Mouse (Mus musculus) urinary bladder, adult 2 months (tissue): ENCODE measurements around the gene 4931440F15Rik. TPM values are rescaled to one million over a fixed set of nuclear protein-coding genes. Genes with fewer than 3 reads are reported as not detected.

Source experiments
- DNase-seq: peaks from one replicate; pipeline ENCODE4 v3.0.0; 2022; ENCODE audit warnings: low spot score
- polyA plus RNA-seq: library from polyadenylated mRNA; depleted of rRNA; stranded (reverse); fragments of >200 nt; gene quantifications from 2 replicates; pipeline ENCODE4 v1.2.3, GENCODE M21; 2012; rRNA removed

4931440F15Rik gene
- polyA plus RNA-seq, 1 experiment: 0.04 TPM

GRCm38 (mm10) chr11:29801432-29802427 lies 23.7 kb downstream of the 4931440F15Rik start:
- no peak for DNase-seq

GRCm38 (mm10) chr11:29799839-29800238 lies 25.6 kb downstream of the 4931440F15Rik start:
- no peak for DNase-seq

GRCm38 (mm10) chr11:29795106-29795505 lies 30.4 kb downstream of the 4931440F15Rik start:
- DNase-seq: no peak

DNA sequence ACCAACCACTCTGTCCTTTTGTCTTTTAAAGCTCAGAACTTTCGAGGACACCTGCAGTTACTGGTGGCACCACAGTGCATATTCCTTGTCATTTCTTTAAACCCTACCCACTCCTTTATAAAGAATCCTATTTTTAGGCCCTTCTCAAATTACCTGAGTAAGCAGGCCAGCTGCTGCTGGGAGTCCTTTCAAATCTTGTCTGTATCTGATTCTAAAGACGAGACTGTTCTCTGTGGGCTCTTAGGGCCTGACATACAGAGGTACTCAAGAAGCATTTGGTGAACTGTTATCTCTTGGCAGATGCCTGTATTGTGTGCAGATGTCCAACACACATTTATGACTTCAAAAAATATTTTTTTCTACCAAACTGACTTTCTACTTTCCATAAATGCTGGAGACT lies 31.0 kb downstream of the 4931440F15Rik start:
- DNase-seq: no peak

- no peak for DNase-seq
Measured at GRCm38 (mm10) chr11:29790796-29791195, 34.7 kb downstream of the 4931440F15Rik start.

GRCm38 (mm10) chr11:29788921-29789638 lies 36.4 kb downstream of the 4931440F15Rik start:
- no peak for DNase-seq

GRCm38 (mm10) chr11:29788499-29788898 lies 37.0 kb downstream of the 4931440F15Rik start:
- no peak for DNase-seq

DNA sequence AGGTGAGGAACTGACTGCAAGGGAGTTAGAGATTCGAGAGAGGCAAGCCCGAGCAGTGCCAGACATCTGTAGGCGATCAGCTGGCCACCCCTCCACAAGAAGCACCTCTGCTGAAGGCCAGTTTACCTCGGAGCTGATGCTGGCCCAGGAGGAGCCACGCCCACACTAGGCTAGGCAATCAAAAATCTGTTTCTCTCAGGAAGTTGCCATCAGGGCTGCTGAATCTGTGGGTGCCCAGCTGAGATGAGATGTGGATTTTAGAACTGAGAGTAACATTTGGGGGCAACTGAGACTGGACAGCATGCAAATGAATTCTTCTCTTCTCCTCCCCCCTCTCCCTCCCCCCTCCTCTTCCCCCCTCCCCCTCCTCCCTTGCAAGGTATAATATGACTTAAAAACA lies 38.0 kb downstream of the 4931440F15Rik start:
- DNase-seq: no peak

- no peak for DNase-seq
Measured at GRCm38 (mm10) chr11:29786583-29787219, 38.8 kb downstream of the 4931440F15Rik start.

DNA sequence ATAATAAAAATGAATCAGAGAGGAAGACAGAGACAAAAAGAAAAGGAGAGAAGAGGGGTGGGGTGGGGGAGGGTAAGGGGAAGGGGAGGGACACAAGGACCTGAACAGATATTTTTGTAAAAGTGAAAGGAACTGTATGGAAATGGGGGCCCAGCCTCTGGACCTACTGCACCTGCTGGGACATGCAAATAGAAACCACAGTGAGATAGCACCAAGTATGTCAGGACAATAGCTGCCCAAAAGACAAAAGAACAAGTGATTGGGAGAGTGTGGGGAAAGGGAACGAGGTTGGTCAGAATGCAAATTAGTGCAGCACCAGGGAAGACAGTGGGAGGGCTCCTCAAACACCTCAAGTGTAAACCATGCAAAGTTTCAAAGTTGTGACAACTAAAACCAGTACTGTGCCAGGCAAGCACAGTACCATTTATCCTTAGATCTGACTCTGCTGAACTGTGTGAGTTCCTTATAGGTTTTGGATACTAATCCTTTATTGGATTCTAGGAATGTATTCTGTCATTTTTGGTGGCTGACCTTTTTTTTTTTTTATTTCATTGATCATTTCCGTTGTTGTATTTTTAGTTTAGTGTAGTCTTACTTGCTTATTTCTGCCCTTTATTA lies 46.0 kb downstream of the 4931440F15Rik start:
- no peak for DNase-seq

- no peak for DNase-seq
Measured at GRCm38 (mm10) chr11:29778936-29779335, 46.5 kb downstream of the 4931440F15Rik start.

- DNase-seq: no peak
Measured at GRCm38 (mm10) chr11:29777964-29778363, 47.5 kb downstream of the 4931440F15Rik start.

GRCm38 (mm10) chr11:29774760-29775159 lies 50.7 kb downstream of the 4931440F15Rik start:
- no peak for DNase-seq

- DNase-seq: no peak
Measured at GRCm38 (mm10) chr11:29774296-29774695, 51.2 kb downstream of the 4931440F15Rik start.

Other genes starting within 250 kb of the 4931440F15Rik start
- gene Rtn4, start 132.7 kb downstream of the 4931440F15Rik start, polyA plus RNA-seq: 292 and 342 TPM in 2 replicates
- gene Eml6, start 200.4 kb upstream of the 4931440F15Rik start, polyA plus RNA-seq: 4.5 and 4.7 TPM in 2 replicates